Mouse (Mus musculus) forebrain, embryonic 15.5 days (tissue): ENCODE results near the gene Shld1. TPM values are rescaled to one million over a fixed set of nuclear protein-coding genes. Genes with fewer than 3 reads are reported as not detected.
A peak's percentile ranks its signal among the peaks of the same experiment; 100 is the strongest.

Experiments used
- ATAC-seq: fragments of 200-750 bp; cut with Nextera tagmentation; replicated peaks from 2 replicates; pipeline ENCODE4 v1.8.0; 2017; ENCODE audit warnings: mild to moderate bottlenecking, moderate TSS enrichment, moderate library complexity
- H3K27ac ChIP-seq: fragments of 300-500 bp; sonication (generic); replicated peaks from 2 replicates; pipeline ENCODE4 v1.5.1; 2015; ENCODE audit warnings: mild to moderate bottlenecking, inconsistent platforms
- H3K27me3 ChIP-seq: fragments of 300-500 bp; sonication (generic); 2 replicates; pipeline ENCODE4 v1.6.1; 2015; ENCODE audit warnings: inconsistent platforms
- H3K36me3 ChIP-seq: fragments of 300-500 bp; sonication (generic); 2 replicates; pipeline ENCODE4 v1.6.1; 2015; ENCODE audit warnings: mild to moderate bottlenecking, inconsistent platforms
- H3K4me1 ChIP-seq: fragments of 300-500 bp; sonication (generic); 2 replicates; pipeline ENCODE4 v1.6.1; 2015; ENCODE audit warnings: inconsistent platforms
- H3K4me2 ChIP-seq: fragments of 300-500 bp; sonication (generic); replicated peaks from 2 replicates; pipeline ENCODE4 v1.6.1; 2015; ENCODE audit warnings: mild to moderate bottlenecking, inconsistent platforms
- H3K4me3 ChIP-seq: fragments of 300-500 bp; sonication (generic); 2 replicates; pipeline ENCODE4 v1.5.1; 2015; ENCODE audit warnings: mild to moderate bottlenecking, inconsistent platforms
- H3K9ac ChIP-seq: fragments of 300-500 bp; sonication (generic); replicated peaks from 2 replicates; pipeline ENCODE4 v1.6.1; 2015; ENCODE audit warnings: mild to moderate bottlenecking, inconsistent platforms
- H3K9me3 ChIP-seq: fragments of 300-500 bp; sonication (generic); 2 replicates; pipeline ENCODE4 v1.6.1; 2016; ENCODE audit warnings: inconsistent platforms
- WGBS: fragments of 180-500 bp; shearing (Covaris S2); methylation state at CpG from one replicate; pipeline ENCODE4 v1.1.7; 2015; ENCODE audit warnings: mixed read lengths; 5-methylcytosine and 5-hydroxymethylcytosine counted together
- polyA plus RNA-seq: library from polyadenylated mRNA; unstranded; fragments of >200 nt; fragmentation: Nextera tagmentation; extraction: Ambion mirVana; gene quantifications from 2 replicates; pipeline ENCODE4 v1.2.1, GENCODE M21; 2015

Gene Shld1
- polyA plus RNA-seq: 22.1 and 24.6 TPM in 2 replicates

DNA sequence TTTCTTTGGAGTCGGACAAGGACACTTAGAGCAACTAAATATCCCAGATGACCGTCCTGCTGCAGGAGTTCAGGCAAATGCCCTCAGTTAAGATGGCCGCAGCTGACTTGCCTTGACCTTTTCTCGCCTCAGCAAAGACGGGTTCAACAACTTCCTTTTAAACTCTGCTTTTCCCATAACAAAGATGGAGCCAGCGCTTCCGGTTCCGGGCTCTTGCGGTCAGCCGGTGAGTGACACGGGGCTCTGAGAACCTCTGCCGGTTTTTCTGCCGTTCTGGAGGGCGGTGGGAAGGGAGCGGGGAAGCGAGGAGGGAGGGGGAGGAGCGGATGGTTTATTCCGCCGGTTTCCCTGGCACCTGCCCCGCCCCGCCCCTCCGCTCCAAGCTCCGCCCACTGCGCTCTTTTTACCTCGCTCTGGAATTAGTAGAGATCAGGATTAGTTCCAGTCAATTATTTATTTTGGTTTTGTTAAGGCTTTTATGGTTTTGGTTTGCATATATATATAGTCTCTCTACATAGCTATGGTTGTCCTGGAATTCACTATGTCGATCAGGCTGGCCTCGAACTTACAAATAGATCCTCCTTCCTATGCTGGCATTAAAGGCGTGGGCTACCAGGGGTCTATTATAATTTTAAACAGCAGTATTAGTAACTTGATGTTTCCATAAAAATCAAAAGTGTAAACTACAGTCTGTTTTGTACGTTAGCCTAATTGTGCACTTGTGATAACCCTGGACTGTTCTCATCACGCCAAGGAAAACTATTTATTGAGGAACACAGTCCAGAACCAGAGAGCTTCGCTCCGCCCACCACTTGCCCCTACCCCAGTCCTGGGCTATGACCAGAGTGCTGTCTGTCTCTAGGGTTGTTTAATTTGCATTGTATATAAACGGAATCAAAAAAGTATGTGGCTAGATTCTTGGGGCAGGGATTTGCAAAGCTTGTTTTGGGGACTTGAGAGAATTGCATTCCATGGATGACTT, at the start of gene Shld1:
Shld1 (plus strand) TSS at position 176 of the 982 bp plus-strand sequence.
- peak within 1 kb of the TSS; percentile 59 for H3K9ac ChIP-seq
- H3K36me3 ChIP-seq: no peaks in the 10 kb centered on the region
- WGBS: 10% methylated on average over 33 of the region's 33 CpGs
- peak within 1 kb of the TSS; percentile 66 for H3K4me3 ChIP-seq
- H3K27ac ChIP-seq: peak within 1 kb of the TSS; percentile 85
- no peaks in the 10 kb centered on the region for H3K9me3 ChIP-seq
- peaks cover 27% of the 10 kb centered on the region for H3K4me1 ChIP-seq
- no peaks in the 10 kb centered on the region for H3K27me3 ChIP-seq
- H3K4me2 ChIP-seq: peak within 1 kb of the TSS; percentile 51
- ATAC-seq: peak; percentile 94

GRCm38 (mm10) chr2:132638306-132638705, 48.4 kb upstream of the Shld1 start:
- ATAC-seq: no peak
- H3K9me3 ChIP-seq: no peaks in the 10 kb centered on the region
- 94% methylated on average over 6 of the region's 6 CpGs for WGBS

GRCm38 (mm10) chr2:132639337-132639736, 47.4 kb upstream of the Shld1 start:
- H3K9ac ChIP-seq: no peak overlapping the region
- H3K4me2 ChIP-seq: no peak overlapping the region
- H3K4me3 ChIP-seq: no peak overlapping the region
- WGBS: 85% methylated on average over 7 of the region's 7 CpGs
- H3K4me1 ChIP-seq: no peaks in the 10 kb centered on the region
- no peaks in the 10 kb centered on the region for H3K36me3 ChIP-seq
- H3K27me3 ChIP-seq: no peaks in the 10 kb centered on the region
- H3K27ac ChIP-seq: no peak overlapping the region
- no peaks in the 10 kb centered on the region for H3K9me3 ChIP-seq
- ATAC-seq: no peak

More at GRCm38 (mm10) chr2:132638306-132638705, 48.4 kb upstream of the Shld1 start:
- no peaks in the 10 kb centered on the region for H3K36me3 ChIP-seq
- H3K9ac ChIP-seq: no peak overlapping the region
- H3K27ac ChIP-seq: no peak overlapping the region
- H3K27me3 ChIP-seq: no peaks in the 10 kb centered on the region
- no peak overlapping the region for H3K4me2 ChIP-seq
- no peaks in the 10 kb centered on the region for H3K4me1 ChIP-seq
- H3K4me3 ChIP-seq: no peak overlapping the region

GRCm38 (mm10) chr2:132641196-132641595, 45.5 kb upstream of the Shld1 start:
- Histone ChIP-seq H3K9me3 (no peaks in the 10 kb centered on the region), H3K4me3 (no peak overlapping the region), H3K36me3 (no peaks in the 10 kb centered on the region), H3K4me2 (no peak overlapping the region), H3K27me3 (no peaks in the 10 kb centered on the region), H3K9ac (no peak overlapping the region), H3K27ac (no peak overlapping the region), H3K4me1 (no peaks in the 10 kb centered on the region)
- no peak for ATAC-seq
- WGBS: 67% methylated on average over 3 of the region's 3 CpGs

DNA sequence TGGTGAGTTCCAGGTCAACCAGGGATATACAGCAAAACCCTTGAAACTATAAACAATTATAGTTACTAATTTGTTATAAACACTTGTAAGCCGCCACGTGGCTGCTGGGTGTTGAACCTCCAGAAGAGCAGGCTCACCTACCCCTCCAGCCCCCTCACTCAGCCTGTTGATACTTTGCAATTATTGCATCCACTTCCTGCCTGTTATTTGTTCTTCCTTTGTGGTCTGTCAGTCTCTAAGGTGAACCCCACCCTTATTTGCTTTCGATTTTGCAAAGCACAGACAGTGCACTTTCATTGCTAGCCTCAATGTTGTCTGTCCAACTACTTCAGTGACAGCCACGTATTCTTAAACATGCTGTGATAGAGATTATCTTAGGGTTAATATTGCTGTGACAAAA, 43.6 kb upstream of the Shld1 start:
- Histone ChIP-seq H3K27ac (no peak overlapping the region), H3K4me1 (no peaks in the 10 kb centered on the region), H3K27me3 (no peaks in the 10 kb centered on the region), H3K4me3 (no peak overlapping the region), H3K9me3 (no peaks in the 10 kb centered on the region), H3K4me2 (no peak overlapping the region), H3K9ac (no peak overlapping the region), H3K36me3 (no peaks in the 10 kb centered on the region)
- no peak for ATAC-seq
- WGBS: 77% methylated on average over 4 of the region's 4 CpGs

DNA sequence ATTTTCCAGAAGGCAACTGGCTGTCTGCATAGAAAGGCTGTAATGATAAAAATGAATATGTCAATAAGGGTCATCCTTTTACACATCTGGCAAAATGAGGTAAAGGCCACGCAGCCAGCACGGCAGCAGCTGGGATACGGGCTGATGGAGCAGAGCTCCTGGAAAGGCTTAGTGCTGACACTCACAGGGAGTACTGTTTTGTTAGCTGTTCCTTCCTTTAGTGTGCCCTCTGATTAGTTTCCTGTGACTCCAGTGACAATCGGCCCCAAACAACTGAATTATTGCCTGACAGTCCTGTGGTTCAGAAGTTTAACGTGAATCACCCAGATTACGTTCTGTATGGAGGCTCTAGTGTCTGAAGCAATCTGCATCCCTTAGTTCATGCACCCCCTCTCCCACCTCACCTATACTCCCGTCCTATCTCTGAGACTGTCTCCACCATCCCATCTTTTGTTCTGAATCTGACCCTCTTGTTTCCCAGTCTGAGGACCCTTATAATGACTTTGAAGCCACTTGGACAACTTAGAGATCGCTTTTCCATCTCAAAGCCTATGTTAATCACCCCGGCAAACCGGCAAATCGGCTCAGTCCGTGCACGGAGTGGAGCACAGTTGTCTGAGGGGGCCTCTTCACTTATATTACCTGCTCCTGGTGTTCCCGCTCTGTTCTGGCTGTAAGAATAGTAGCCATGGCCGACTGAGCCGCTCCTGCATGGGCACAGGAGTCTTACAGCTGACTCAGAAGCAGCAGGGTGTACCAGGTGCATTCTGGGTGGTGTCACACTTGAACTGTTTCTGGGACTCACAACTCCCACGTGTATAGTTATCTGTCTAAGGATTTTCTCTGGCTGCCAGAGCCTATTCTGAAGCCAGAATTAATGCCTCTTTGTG, 39.6 kb upstream of the Shld1 start:
- Histone ChIP-seq H3K4me3 (no peak overlapping the region), H3K36me3 (no peaks in the 10 kb centered on the region), H3K9me3 (no peaks in the 10 kb centered on the region), H3K9ac (no peak overlapping the region), H3K27ac (no peak overlapping the region), H3K4me1 (no peaks in the 10 kb centered on the region), H3K4me2 (no peak overlapping the region), H3K27me3 (no peaks in the 10 kb centered on the region)
- WGBS: 75% methylated on average over 17 of the region's 17 CpGs
- no peak for ATAC-seq

DNA sequence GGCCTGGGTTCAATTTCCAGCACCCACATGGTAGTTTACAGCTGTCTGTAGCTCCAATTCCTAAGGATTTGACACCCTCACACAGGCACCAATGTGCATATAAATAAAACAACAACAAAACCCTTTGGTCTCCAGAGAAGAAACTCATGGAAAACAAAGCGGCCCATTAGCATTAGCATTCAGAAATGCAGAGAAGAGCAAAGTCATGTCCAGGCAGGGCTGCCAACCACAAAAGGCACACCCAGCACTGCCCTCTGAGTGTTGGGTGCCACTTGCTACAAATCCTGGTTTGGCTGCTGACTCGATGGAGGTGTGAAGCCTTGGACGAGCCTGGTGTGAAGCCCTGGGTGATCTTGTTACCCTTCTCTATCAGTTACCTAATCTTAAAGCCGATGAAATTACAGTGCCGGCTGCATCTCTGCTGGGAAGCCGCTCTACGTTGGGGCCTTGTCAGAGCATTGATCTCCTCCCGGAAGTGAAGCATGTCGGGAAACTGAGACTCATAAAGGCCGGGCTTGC, 37.3 kb upstream of the Shld1 start:
- ATAC-seq: no peak
- 91% methylated on average over 10 of the region's 10 CpGs for WGBS
- H3K27me3 ChIP-seq: no peaks in the 10 kb centered on the region
- H3K4me3 ChIP-seq: no peak overlapping the region
- H3K4me2 ChIP-seq: no peak overlapping the region
- no peaks in the 10 kb centered on the region for H3K9me3 ChIP-seq
- H3K27ac ChIP-seq: no peak overlapping the region
- no peaks in the 10 kb centered on the region for H3K4me1 ChIP-seq
- H3K9ac ChIP-seq: no peak overlapping the region
- no peaks in the 10 kb centered on the region for H3K36me3 ChIP-seq

DNA sequence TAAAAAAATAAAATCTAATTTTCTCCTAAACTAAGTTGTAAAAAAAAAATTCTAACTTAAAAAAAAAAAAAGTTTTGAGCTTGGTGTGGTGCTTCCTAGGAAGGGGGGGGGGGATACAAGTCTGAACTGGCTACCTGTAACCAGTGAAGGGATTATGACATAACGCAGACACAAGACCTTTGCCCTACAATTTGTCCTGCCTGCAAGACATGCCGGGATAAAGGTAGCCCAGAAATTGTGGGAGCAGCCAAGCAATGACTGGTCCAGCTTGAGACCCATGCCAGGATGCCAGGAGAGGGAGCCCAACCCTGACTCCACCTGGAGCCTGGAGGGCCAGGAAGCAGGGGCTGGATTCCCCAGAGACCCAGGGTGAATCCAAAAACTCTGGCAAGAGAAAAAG, 36.2 kb upstream of the Shld1 start:
- no peak overlapping the region for H3K27ac ChIP-seq
- no peak for ATAC-seq
- H3K4me2 ChIP-seq: no peak overlapping the region
- no peak overlapping the region for H3K4me3 ChIP-seq
- H3K36me3 ChIP-seq: no peaks in the 10 kb centered on the region
- 85% methylated on average over 2 of the region's 2 CpGs for WGBS
- H3K4me1 ChIP-seq: no peaks in the 10 kb centered on the region
- H3K9ac ChIP-seq: no peak overlapping the region
- no peaks in the 10 kb centered on the region for H3K9me3 ChIP-seq
- H3K27me3 ChIP-seq: no peaks in the 10 kb centered on the region

- Histone ChIP-seq H3K36me3 (no peaks in the 10 kb centered on the region), H3K9ac (no peak overlapping the region), H3K4me3 (no peak overlapping the region), H3K4me2 (no peak overlapping the region), H3K27me3 (no peaks in the 10 kb centered on the region), H3K9me3 (no peaks in the 10 kb centered on the region), H3K4me1 (no peaks in the 10 kb centered on the region), H3K27ac (no peak overlapping the region)
- 58% methylated on average over 10 of the region's 10 CpGs for WGBS
- no peak for ATAC-seq
Observed at GRCm38 (mm10) chr2:132652476-132652875, 34.3 kb upstream of the Shld1 start.

DNA sequence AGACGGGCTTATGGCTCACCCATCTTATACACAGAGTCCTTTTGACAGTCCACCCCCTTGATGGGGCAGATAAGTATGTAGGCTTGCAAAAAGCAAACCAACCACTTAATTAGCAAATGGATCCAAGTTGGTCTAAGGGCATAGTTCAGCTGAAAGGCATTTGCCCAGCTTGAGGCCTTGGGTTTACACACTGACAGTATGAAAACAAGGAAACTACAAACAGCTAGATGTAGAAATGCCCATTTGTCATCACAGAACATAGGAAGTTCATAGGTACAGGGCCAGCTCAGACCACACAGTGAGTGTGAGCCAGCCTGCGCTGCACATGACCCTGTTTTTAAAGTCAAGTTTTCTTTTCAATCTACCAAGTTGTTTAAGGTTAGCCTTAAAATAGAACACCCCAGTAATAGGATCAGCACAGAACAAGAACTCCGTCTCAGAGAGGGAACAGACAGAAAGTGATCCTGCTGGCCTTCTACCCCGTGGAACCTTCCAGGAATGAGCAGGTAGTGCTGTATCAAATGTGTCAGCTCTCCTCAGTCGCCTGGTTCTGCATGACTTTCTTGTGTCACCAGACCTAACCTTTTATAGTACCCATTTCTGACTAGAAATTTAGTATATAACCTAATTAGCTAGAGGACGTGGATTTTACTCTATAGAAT, 31.8 kb upstream of the Shld1 start:
- no peaks in the 10 kb centered on the region for H3K27me3 ChIP-seq
- no peaks in the 10 kb centered on the region for H3K36me3 ChIP-seq
- no peak for ATAC-seq
- H3K4me1 ChIP-seq: no peaks in the 10 kb centered on the region
- H3K4me3 ChIP-seq: no peak overlapping the region
- no peak overlapping the region for H3K9ac ChIP-seq
- no peak overlapping the region for H3K27ac ChIP-seq
- 80% methylated on average over 6 of the region's 6 CpGs for WGBS
- no peak overlapping the region for H3K4me2 ChIP-seq
- H3K9me3 ChIP-seq: no peaks in the 10 kb centered on the region

GRCm38 (mm10) chr2:132657186-132657585, 29.5 kb upstream of the Shld1 start:
- ATAC-seq: no peak
- H3K27me3 ChIP-seq: no peaks in the 10 kb centered on the region
- no peak overlapping the region for H3K4me3 ChIP-seq
- H3K4me1 ChIP-seq: no peaks in the 10 kb centered on the region
- H3K4me2 ChIP-seq: no peak overlapping the region
- H3K9me3 ChIP-seq: no peaks in the 10 kb centered on the region
- H3K9ac ChIP-seq: no peak overlapping the region
- 86% methylated on average over 2 of the region's 2 CpGs for WGBS
- H3K36me3 ChIP-seq: no peaks in the 10 kb centered on the region
- H3K27ac ChIP-seq: no peak overlapping the region
